Mouse (Mus musculus) yolk sac, embryonic 10.5 days (tissue): ENCODE measurements around the gene Hdhd3.

Experiments used
- DNase-seq: peaks from one replicate; pipeline ENCODE4 v3.0.0-alpha.2; 2017; ENCODE audit warnings: low spot score

Hdhd3 gene

GRCm38 (mm10) chr4:62503374-62503970 is at the start of gene Hdhd3:
Hdhd3 (minus strand) TSS chr4:62503467.
- no peak for DNase-seq

GRCm38 (mm10) chr4:62551966-62552365 is 48.7 kb upstream of the Hdhd3 start:
- DNase-seq = no peak

- no peak for DNase-seq
These were observed 41.5 kb upstream of the Hdhd3 start for GRCm38 (mm10) chr4:62544801-62545200.

GRCm38 (mm10) chr4:62543782-62544181 is 40.5 kb upstream of the Hdhd3 start:
- DNase-seq = no peak

GRCm38 (mm10) chr4:62541802-62542201 is 38.5 kb upstream of the Hdhd3 start:
- no peak for DNase-seq

- DNase-seq = no peak
These were observed 30.5 kb upstream of the Hdhd3 start for GRCm38 (mm10) chr4:62533729-62534128.

GRCm38 (mm10) chr4:62527655-62528054 is 24.4 kb upstream of the Hdhd3 start:
- DNase-seq = no peak

- DNase-seq = no peak
These were observed 23.0 kb upstream of the Hdhd3 start for GRCm38 (mm10) chr4:62526256-62526655.

- DNase-seq = no peak
These were observed 22.2 kb upstream of the Hdhd3 start for GRCm38 (mm10) chr4:62525489-62525811.

- DNase-seq = peak; percentile 98
These were observed 21.6 kb upstream of the Hdhd3 start, which contains the start of the genes Pole3 and 4933430I17Rik for GRCm38 (mm10) chr4:62524651-62525488. Pole3 (minus strand) TSS chr4:62525068. 4933430I17Rik (plus strand) TSS chr4:62525369.

GRCm38 (mm10) chr4:62520892-62521400 is 17.7 kb upstream of the Hdhd3 start:
- DNase-seq = no peak

- DNase-seq = peak; percentile 94
These were observed 16.6 kb upstream of the Hdhd3 start, which contains the start of gene Alad for GRCm38 (mm10) chr4:62519849-62520233. Alad (minus strand) TSS chr4:62519918.

GRCm38 (mm10) chr4:62519122-62519848 is 16.0 kb upstream of the Hdhd3 start:
- DNase-seq = no peak

GRCm38 (mm10) chr4:62518416-62519121 is 15.3 kb upstream of the Hdhd3 start:
- DNase-seq = no peak

- no peak for DNase-seq
These were observed 14.5 kb upstream of the Hdhd3 start for GRCm38 (mm10) chr4:62517538-62518415.

- no peak for DNase-seq
These were observed 13.8 kb upstream of the Hdhd3 start for GRCm38 (mm10) chr4:62517046-62517445.

- DNase-seq = peak; percentile 55
These were observed 13.3 kb upstream of the Hdhd3 start for GRCm38 (mm10) chr4:62516579-62516978.

GRCm38 (mm10) chr4:62516079-62516478 is 12.8 kb upstream of the Hdhd3 start:
- DNase-seq = no peak

GRCm38 (mm10) chr4:62515490-62515889 is 12.2 kb upstream of the Hdhd3 start:
- no peak for DNase-seq

GRCm38 (mm10) chr4:62514995-62515394 is 11.7 kb upstream of the Hdhd3 start:
- no peak for DNase-seq

- no peak for DNase-seq
These were observed 10.8 kb upstream of the Hdhd3 start for GRCm38 (mm10) chr4:62513998-62514506.
